Mouse (Mus musculus): ENCODE measurements around the gene Olfr259.

The Olfr259 gene

GRCm38 (mm10) chr2:87114467-87114866 lies at the start of gene Olfr259:
Gene Olfr259, minus strand, starts transcription at chr2:87114567.
- DNase-seq: no peak

- no peak for DNase-seq
Observed at GRCm38 (mm10) chr2:87152524-87152923, 38.2 kb upstream of the Olfr259 start, which contains the start of gene Olfr1111. Gene Olfr1111, minus strand, starts transcription at chr2:87152624.

GRCm38 (mm10) chr2:87140200-87140599 lies 25.8 kb upstream of the Olfr259 start, which contains the start of gene Olfr1110:
Gene Olfr1110, minus strand, starts transcription at chr2:87140300.
- no peak for DNase-seq

GRCm38 (mm10) chr2:87095908-87096307 lies 18.5 kb downstream of the Olfr259 start, which contains the start of gene Olfr1109:
Gene Olfr1109, minus strand, starts transcription at chr2:87096008.
- DNase-seq: no peak

- DNase-seq: no peak
Observed at GRCm38 (mm10) chr2:87075717-87076116, 38.6 kb downstream of the Olfr259 start, which contains the start of gene Olfr1107. Gene Olfr1107, minus strand, starts transcription at chr2:87075817.

All from kidney, postnatal 36 days (tissue).